8 mouse cellular contexts compared by ENCODE assay signal in genomic region chr7:73557671-73558265, GRCm38 (mm10). TPM values are rescaled to one million over a fixed set of nuclear protein-coding genes. Genes with fewer than 3 reads are reported as not detected.
DNase-seq lines count a peak whose midpoint lies in the region; ATAC-seq lines count a peak whose summit lies in the region.

No protein-coding gene starts in this region.

- peak overlapping the region; percentile 99 for H3K4me3 ChIP-seq in embryonic facial prominence, embryonic 10.5 days
- H3K4me3 ChIP-seq in heart, embryonic 15.5 days = peak overlapping the region; percentile 88

- peak overlapping the region; percentile 100 for H3K27ac ChIP-seq in embryonic facial prominence, embryonic 10.5 days (replicated peaks)
- H3K27ac ChIP-seq in heart, embryonic 15.5 days = peak overlapping the region; percentile 99

- H3K36me3 ChIP-seq in embryonic facial prominence, embryonic 10.5 days (replicated peaks) = peaks cover 26% of the 10 kb centered on the region
- no peaks in the 10 kb centered on the region for H3K36me3 ChIP-seq in heart, embryonic 15.5 days

- WGBS in embryonic facial prominence, embryonic 10.5 days = under 1% methylated on average over 80 of the region's 80 CpGs
- WGBS in heart, embryonic 15.5 days = under 1% methylated on average over 78 of the region's 80 CpGs

- DNase-seq in CD8-positive naive resting alpha-beta T cell, adult 2 months (ENCODE audit: low read depth in 2 of 2, low spot score in 2 of 2) = peak; percentile 58 to 59
- DNase-seq in ZHBTc4 (ENCODE audit: low read depth, low spot score) (peak; percentile 70), MN1 (ENCODE audit: low spot score) (no peak)
- DNase-seq in embryonic facial prominence, embryonic 10.5 days (ENCODE audit: low spot score) = peak; percentile 63
- peak; percentile 53 to 79 for DNase-seq in kidney, postnatal 25 days
- peak; percentile 59 to 63 for DNase-seq in lung, postnatal 4 days
- DNase-seq in spleen, postnatal 14 days (ENCODE audit: low spot score in 2 of 2) = peak; percentile 39 to 54

- no peak overlapping the region for H3K4me2 ChIP-seq in heart, embryonic 15.5 days

- H3K4me1 ChIP-seq in embryonic facial prominence, embryonic 10.5 days = peaks cover 28% of the 10 kb centered on the region
- H3K4me1 ChIP-seq in heart, embryonic 15.5 days (replicated peaks) = peaks cover 13% of the 10 kb centered on the region

- H3K9me3 ChIP-seq in embryonic facial prominence, embryonic 10.5 days = no peaks in the 10 kb centered on the region
- no peaks in the 10 kb centered on the region for H3K9me3 ChIP-seq in heart, embryonic 15.5 days (replicated peaks)

- peak overlapping the region; percentile 100 for H3K9ac ChIP-seq in heart, embryonic 15.5 days

- ATAC-seq in heart, embryonic 15.5 days (replicated peaks; ENCODE audit: insufficient number of reproducible peaks, insufficient read depth, low FRiP score, low read depth) = no peak

- no peaks in the 10 kb centered on the region for H3K27me3 ChIP-seq in embryonic facial prominence, embryonic 10.5 days (replicated peaks; ENCODE audit: low read depth, poor library complexity, severe bottlenecking)
- H3K27me3 ChIP-seq in heart, embryonic 15.5 days = no peaks in the 10 kb centered on the region

RNA-seq across cellular contexts. Expression of gene Chd2, which starts 16.1 kb away (rescaled TPM):
- 49.2 and 54.8 TPM in 2 replicates for polyA plus RNA-seq in embryonic facial prominence, embryonic 10.5 days (2016; fragmentation: Nextera tagmentation; extraction: Ambion mirVana)
- polyA plus RNA-seq in heart, embryonic 15.5 days (2015; fragmentation: Nextera tagmentation; extraction: Ambion mirVana) = 41.2 and 42.9 TPM in 2 replicates
